Mouse (Mus musculus) layer of hippocampus, postnatal 10 days (tissue): ENCODE measurements around the gene Lsm14a. TPM values are rescaled to one million over a fixed set of nuclear protein-coding genes. Genes with fewer than 3 reads are reported as not detected.
A peak's percentile ranks its signal among the peaks of the same experiment; 100 is the strongest.

Source experiments
- DNase-seq, 2 experiments: peaks; one replicate each; pipeline ENCODE4 v3.0.0; 2021; ENCODE audit warnings: low spot score in 2 of 2
- total RNA-seq, 2 experiments: library from RNA; stranded (reverse); gene quantifications; 2 replicates each; pipeline ENCODE4 v1.2.3; 2021

Lsm14a gene
- total RNA-seq, 2 experiments from 2014 or later: 67.9 to 72.7 TPM

DNA sequence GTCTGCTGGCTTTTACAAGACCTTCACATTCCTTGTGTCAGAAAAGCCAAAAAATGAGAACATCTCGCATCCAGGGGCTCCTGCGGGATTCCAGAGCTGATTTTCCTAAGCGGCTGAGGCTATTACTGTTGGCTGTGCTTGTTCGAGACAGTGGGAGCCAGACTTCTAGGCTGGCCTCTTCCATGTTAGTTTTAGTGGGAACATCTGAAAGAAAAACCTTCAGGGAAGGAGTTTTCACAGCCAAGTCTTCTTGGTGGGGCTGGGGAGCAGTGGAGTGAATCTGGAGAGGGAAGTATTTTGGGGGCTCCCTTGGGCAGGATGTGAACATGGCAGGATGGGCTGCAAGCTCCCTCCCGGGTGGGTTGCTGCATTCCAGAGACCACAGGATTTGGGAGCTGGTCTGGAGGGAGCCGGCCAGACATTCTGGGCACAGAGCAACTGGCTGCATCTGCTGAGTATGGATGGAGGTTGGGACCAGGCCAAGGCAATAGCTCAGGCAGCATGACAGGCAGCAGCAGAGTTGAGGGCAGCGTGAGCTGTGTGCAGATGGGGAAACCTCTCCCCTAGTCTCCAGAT lies 75.1 kb downstream of the Lsm14a start:
- peak; percentile 48 to 57 for DNase-seq

DNA sequence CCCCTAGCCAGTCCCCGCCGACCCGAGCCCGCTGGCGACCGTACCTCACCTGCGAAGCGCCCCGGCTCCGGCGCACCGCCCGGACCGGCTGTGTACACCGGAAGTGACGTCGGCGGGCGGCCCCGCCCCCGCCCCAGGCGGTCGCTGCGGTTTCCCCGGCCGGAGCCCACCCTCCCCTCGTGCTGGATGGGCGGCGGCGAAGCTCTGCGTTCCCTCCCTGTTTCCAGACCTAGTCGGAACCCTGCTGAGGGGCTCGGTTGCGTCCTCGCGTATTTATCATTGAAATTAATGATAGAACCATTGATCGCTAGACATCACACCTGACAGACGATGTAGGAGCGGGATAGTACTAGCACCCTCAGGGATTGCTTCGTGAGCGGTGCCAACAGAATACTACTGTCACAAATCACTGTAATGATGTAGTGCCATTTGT lies 79.7 kb downstream of the Lsm14a start, which contains the start of gene 4931406P16Rik:
4931406P16Rik (minus strand) TSS at position 109 of the 433 bp plus-strand sequence.
- DNase-seq: peak; percentile 86 to 92

- DNase-seq: no peak
These were observed 80.2 kb downstream of the Lsm14a start for GRCm38 (mm10) chr7:34312786-34313442.

GRCm38 (mm10) chr7:34309186-34309764 lies 83.8 kb downstream of the Lsm14a start:
- DNase-seq: no peak

DNA sequence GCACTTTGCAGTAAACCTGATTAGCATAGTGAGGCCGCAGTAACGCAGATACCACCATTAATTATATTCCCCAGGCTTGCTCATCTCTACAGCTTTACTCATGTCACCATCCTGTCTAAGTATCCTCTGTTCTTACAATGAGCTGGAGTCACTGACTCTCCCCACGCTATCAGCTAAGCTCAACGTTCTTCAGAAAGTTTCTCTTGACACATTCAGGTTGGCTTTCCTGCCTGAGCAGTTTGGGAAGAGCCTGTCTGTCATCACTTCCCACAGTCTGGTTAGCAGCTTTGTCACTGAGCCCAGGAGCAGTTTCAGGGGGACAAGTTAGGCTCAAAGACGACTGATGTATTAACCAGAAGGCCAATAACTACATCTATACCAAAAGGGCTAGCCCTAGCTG lies 84.5 kb downstream of the Lsm14a start:
- no peak for DNase-seq

GRCm38 (mm10) chr7:34305454-34305853 lies 87.7 kb downstream of the Lsm14a start:
- DNase-seq: no peak

DNA sequence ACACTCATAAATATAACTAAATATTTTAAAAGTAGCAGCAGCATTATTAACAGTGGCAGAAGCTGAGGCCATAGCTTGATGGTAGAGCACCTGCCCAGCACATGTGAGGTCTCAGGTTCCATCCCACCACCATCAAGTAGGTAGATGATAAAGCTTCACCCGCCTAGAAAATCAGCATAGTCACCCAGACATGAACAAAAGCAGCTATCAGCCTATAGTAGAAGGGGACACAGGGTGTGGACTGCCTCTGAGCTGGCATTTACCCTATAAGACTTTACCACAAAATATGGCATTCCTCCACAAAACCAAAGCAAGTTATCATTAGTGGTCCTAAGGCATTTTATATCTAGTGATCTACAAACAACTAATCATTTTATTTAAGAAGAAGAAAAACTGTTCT lies 90.5 kb downstream of the Lsm14a start:
- no peak for DNase-seq

DNA sequence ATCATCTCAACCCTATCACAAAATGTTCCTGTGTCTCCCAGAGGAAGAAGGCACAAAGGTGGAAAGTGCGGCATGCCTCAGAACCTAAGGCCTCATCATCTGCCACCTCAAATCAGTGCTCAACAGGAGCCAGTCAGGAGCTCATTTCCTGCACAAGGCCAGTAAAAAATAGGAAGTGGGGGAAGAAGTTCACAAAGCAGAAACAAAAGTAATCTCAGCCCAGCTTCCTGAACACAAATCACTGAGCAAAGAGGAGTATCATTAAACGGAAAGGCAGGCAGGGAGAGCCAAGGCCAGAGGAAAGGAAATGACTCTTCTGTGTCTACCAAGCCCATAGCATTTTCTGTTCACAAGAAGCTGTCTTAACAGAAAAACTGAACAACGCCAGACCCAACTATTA lies 91.2 kb downstream of the Lsm14a start:
- DNase-seq: no peak

- no peak for DNase-seq
These were observed 94.3 kb downstream of the Lsm14a start for GRCm38 (mm10) chr7:34298818-34299217.

DNA sequence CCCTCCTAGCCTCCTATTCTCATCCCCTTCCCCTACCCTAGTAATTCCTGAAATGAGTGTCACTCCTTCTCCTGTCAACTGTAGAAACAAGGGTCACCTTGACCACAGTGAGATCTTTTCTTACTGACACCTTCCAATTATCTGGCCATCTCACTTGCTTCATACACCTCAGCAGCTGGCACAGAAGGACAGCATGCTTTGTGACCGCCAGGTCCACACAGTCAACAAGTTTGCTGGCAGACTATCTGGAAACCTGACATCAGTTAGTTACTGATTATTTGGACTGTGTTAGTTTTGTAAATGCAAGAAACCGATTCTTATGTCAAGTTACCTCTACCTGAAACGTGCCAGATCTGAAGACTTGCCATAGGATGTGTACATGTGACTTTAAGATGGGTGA lies 97.0 kb downstream of the Lsm14a start:
- DNase-seq: no peak

Other genes with a start within 250 kb of the Lsm14a start
- gene Uba2, start 223.7 kb downstream of the Lsm14a start, total RNA-seq: 10 to 100 TPM; 84.8 to 85.0 TPM
- gene Pdcd2l, start 196.7 kb downstream of the Lsm14a start, total RNA-seq: 10 to 100 TPM; 23.5 to 28.9 TPM
- 100 to 1,000 TPM; 697 to 748 TPM for gene Gpi1, start 163.0 kb downstream of the Lsm14a start, total RNA-seq
- gene Gm6096, start 142.3 kb downstream of the Lsm14a start, total RNA-seq: not detected
- gene 4931406P16Rik, start 79.8 kb downstream of the Lsm14a start, total RNA-seq: 10 to 100 TPM; 57.7 to 62.4 TPM